Mouse (Mus musculus) lung, embryonic 16.5 days (tissue): Measurements from ENCODE around the gene Ywhag. TPM values are rescaled to one million over a fixed set of nuclear protein-coding genes. Genes with fewer than 3 reads are reported as not detected.
A peak's percentile ranks its signal among the peaks of the same experiment; 100 is the strongest.

Source experiments
- ATAC-seq: fragments of 200-750 bp; cut with Nextera tagmentation; 2 replicates; pipeline ENCODE4 v1.8.0; 2017; ENCODE audit warnings: low read depth, mild to moderate bottlenecking, moderate library complexity
- H3K27ac ChIP-seq: fragments of 300-500 bp; sonication (generic); 2 replicates; pipeline ENCODE4 v1.5.1; 2014; ENCODE audit warnings: mild to moderate bottlenecking, control low read depth, low read length
- H3K27me3 ChIP-seq: fragments of 300-500 bp; sonication (generic); 2 replicates; pipeline ENCODE4 v1.6.1; 2014; ENCODE audit warnings: low read depth, low read length, mixed read lengths; ENCODE audit not compliant: control insufficient read depth, insufficient read depth
- H3K36me3 ChIP-seq: fragments of 300-500 bp; sonication (generic); 2 replicates; pipeline ENCODE4 v1.6.1; 2014; ENCODE audit warnings: low read length; ENCODE audit not compliant: control insufficient read depth, insufficient read depth
- H3K4me1 ChIP-seq: fragments of 300-500 bp; sonication (generic); replicated peaks from 2 replicates; pipeline ENCODE4 v1.6.1; 2014; ENCODE audit warnings: low read length, mixed read lengths; ENCODE audit not compliant: control insufficient read depth, insufficient read depth
- H3K4me2 ChIP-seq: fragments of 300-500 bp; sonication (generic); 2 replicates; pipeline ENCODE4 v1.6.1; 2014; ENCODE audit warnings: low read depth, low read length, control low read depth
- H3K4me3 ChIP-seq: fragments of 300-500 bp; sonication (generic); 2 replicates; pipeline ENCODE4 v1.5.1; 2014; ENCODE audit warnings: mild to moderate bottlenecking, low read length, control low read depth
- H3K9ac ChIP-seq: fragments of 300-500 bp; sonication (generic); 2 replicates; pipeline ENCODE4 v1.6.1; 2014; ENCODE audit warnings: low read length, control low read depth
- H3K9me3 ChIP-seq: fragments of 300-500 bp; sonication (generic); 2 replicates; pipeline ENCODE4 v1.6.1; 2016; ENCODE audit warnings: low read length; ENCODE audit not compliant: control insufficient read depth
- WGBS: fragments of 180-500 bp; shearing (Covaris S2); extraction: QIAGEN DNeasy Blood & Tissue Kit; methylation state at CpG from one replicate; pipeline ENCODE4 v1.1.7; 2014; 5-methylcytosine and 5-hydroxymethylcytosine counted together
- polyA plus RNA-seq: library from polyadenylated mRNA; unstranded; fragments of >200 nt; fragmentation: Nextera tagmentation; extraction: Ambion mirVana; gene quantifications from 2 replicates; pipeline ENCODE4 v1.2.1, GENCODE M21; 2015

The Ywhag gene
- polyA plus RNA-seq, 1 experiment from 2014 or later: 155 TPM

DNA sequence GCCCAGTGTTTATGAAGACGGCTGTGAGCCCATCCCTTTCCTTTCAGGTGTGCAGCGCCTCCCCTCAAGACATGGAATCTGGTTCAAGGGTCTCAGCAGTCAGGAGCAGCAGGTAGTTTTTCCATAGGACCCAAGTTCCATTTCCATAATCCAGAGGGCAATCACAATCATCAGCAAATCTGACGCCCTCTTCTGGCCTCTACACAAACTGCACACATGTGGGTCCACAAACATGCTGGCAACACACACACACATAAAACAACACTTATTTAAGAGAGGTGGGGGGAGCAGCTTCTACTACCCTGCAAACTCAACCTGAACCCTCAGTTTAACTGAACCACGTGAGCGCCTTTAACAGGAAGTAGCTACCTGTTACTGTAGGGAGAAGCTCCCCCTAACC is 15.8 kb downstream of the Ywhag start:
- peaks cover 29% of the 10 kb centered on the region for H3K36me3 ChIP-seq
- H3K9ac ChIP-seq: no peak overlapping the region
- H3K4me3 ChIP-seq: no peak overlapping the region

DNA sequence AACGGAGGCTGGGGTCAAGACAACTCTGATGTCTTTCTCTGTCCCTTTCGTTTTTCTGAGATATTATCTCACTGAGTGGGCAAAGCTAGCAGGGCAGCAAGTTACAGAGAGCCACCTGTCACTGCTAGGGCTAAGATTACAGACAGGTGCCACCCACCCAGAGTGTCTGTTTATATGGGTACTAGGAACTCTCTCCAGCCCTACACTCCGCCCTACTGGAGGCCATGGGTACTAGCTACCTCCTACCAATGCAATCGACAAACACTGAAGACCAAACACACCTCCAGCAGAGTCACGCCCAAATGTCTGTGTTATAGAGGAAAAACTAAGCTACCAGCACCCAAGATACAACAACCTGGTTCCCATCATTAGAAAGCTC is 16.4 kb downstream of the Ywhag start:
- H3K9ac ChIP-seq: no peak overlapping the region
- peaks cover 28% of the 10 kb centered on the region for H3K36me3 ChIP-seq
- H3K4me2 ChIP-seq: no peak overlapping the region
- no peaks in the 10 kb centered on the region for H3K9me3 ChIP-seq
- no peak overlapping the region for H3K4me3 ChIP-seq
- no peaks in the 10 kb centered on the region for H3K27me3 ChIP-seq
- ATAC-seq: no peak
- H3K27ac ChIP-seq: no peak overlapping the region
- 91% methylated on average over 5 of the region's 5 CpGs for WGBS
- H3K4me1 ChIP-seq: peaks cover 10% of the 10 kb centered on the region; the same call in 1 of the 2 replicates

More for the DNA sequence above, 15.8 kb downstream of the Ywhag start:
- H3K4me2 ChIP-seq: no peak overlapping the region
- no peak for ATAC-seq
- H3K27me3 ChIP-seq: no peaks in the 10 kb centered on the region
- no peaks in the 10 kb centered on the region for H3K9me3 ChIP-seq
- H3K27ac ChIP-seq: no peak overlapping the region
- WGBS: 94% methylated on average over 5 of the region's 5 CpGs
- H3K4me1 ChIP-seq: peaks cover 8% of the 10 kb centered on the region; the same call in 1 of the 2 replicates

DNA sequence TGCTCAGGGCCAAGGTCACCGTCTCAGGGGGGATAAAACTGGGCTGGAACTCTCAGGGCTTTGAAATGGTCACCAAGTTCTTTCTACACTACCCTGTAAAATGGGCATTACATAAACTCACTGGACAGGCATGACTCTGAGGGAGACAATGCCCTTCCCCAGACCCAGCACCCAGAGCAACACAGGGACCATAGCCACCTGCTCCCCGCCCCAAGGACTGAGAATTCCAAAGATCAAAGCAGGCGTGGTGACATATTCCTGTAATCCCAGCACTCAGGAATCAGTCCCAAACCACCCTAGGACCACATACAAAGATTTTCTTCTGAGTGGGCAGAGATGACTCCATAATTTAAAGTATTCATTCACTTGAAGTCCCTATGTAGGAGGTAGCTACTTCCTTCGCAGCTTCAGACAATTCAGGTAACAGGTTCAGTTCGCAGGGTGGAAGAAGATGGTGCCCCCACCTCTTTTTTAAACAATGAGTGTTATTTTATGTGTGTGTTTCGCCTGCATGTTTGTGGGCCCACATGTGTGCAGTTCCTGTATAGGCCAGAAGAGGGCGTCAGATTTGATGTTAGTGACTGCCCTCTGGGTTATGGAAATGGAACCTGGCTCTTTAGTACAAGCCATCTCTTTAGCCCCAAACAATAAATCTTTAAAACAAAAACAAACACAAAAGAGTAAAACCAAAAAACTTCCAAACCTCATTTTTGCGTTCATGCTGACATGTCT is 16.9 kb downstream of the Ywhag start:
- H3K4me2 ChIP-seq: no peak overlapping the region
- peaks cover 10% of the 10 kb centered on the region; the same call in 1 of the 2 replicates for H3K4me1 ChIP-seq
- no peak for ATAC-seq
- H3K36me3 ChIP-seq: peaks cover 28% of the 10 kb centered on the region
- no peak overlapping the region for H3K9ac ChIP-seq
- no peak overlapping the region for H3K27ac ChIP-seq
- no peak overlapping the region for H3K4me3 ChIP-seq
- no peaks in the 10 kb centered on the region for H3K9me3 ChIP-seq
- 89% methylated on average over 8 of the region's 8 CpGs for WGBS
- no peaks in the 10 kb centered on the region for H3K27me3 ChIP-seq

DNA sequence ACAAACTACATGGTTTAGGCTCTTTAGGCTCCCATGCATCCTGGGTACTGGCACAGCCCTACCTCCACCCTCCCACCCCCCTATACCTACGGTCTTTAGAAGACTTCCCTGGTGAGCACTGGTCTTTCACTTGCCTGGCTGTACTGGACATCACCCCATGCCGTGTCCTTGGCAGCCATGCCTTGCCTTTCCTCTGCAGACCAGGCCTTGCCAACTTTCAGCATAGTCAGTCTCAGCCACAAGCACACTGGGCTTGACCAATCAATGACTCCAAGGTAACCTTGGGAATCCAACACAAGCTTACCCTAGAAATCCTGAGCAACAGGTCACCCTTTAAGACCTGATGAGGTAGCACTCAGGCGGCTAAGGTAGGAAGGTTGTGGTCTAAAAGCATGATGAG is 17.8 kb downstream of the Ywhag start:
- no peak for ATAC-seq
- no peak overlapping the region for H3K4me3 ChIP-seq
- no peaks in the 10 kb centered on the region for H3K9me3 ChIP-seq
- H3K9ac ChIP-seq: no peak overlapping the region
- no peak overlapping the region for H3K27ac ChIP-seq
- H3K36me3 ChIP-seq: peaks cover 22% of the 10 kb centered on the region
- 75% methylated on average over 3 of the region's 3 CpGs for WGBS
- H3K27me3 ChIP-seq: no peaks in the 10 kb centered on the region
- peaks cover 10% of the 10 kb centered on the region; the same call in 1 of the 2 replicates for H3K4me1 ChIP-seq
- H3K4me2 ChIP-seq: no peak overlapping the region

DNA sequence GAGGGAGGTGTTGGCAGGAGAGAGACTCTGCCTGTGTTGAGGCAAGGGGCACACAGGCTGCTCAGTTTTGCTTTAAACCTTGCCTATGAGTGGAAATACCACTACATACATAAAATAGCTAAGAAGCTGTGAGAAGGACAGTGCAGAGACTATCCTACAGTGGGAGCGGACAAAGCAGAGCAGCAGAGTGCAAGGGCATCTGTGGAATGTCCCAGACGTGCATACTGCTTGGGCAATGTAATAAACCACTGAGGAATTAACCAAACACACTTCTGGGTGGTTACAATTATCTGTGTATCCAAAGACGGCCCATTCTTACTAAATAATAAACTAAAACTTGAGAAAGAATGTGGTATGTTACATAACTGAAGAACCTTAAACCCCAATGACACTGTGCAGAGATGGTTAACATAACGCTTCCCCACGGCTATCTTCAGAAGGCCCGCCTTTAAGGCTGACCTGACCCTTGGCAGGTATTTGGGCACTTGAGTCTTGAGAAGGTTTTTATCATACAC is 18.3 kb downstream of the Ywhag start:
- no peaks in the 10 kb centered on the region for H3K9me3 ChIP-seq
- H3K36me3 ChIP-seq: peaks cover 22% of the 10 kb centered on the region
- no peak overlapping the region for H3K9ac ChIP-seq
- WGBS: 60% methylated on average over 6 of the region's 6 CpGs
- no peaks in the 10 kb centered on the region for H3K27me3 ChIP-seq
- H3K27ac ChIP-seq: no peak overlapping the region
- ATAC-seq: no peak; the same call in 1 of the 2 replicates
- peaks cover 10% of the 10 kb centered on the region; the same call in 1 of the 2 replicates for H3K4me1 ChIP-seq
- no peak overlapping the region for H3K4me2 ChIP-seq
- H3K4me3 ChIP-seq: no peak overlapping the region

DNA sequence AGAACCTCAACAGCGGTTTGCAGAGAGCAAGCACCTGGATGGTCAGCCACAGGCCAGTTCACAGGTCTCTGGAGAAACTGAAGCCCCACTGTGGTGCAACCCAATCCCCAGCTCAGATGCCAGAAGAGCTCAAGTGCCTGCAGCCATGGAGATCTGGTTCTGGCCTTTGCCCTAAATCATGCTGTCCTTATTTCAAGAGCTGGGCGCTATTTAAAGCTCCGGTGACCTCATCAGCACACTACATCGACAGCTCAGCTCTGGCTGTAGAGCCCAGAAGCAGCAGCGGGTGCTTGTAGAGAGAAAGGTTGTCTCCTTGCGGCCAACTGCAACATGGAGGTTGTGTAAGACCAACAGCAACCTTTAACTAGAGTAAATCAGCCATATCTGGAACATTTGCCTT is 20.3 kb downstream of the Ywhag start:
- ATAC-seq: peak; percentile 18; the same call in 1 of the 2 replicates
- no peak overlapping the region for H3K4me3 ChIP-seq
- no peaks in the 10 kb centered on the region for H3K9me3 ChIP-seq
- H3K36me3 ChIP-seq: peaks cover 33% of the 10 kb centered on the region
- no peak overlapping the region; the same call in 1 of the 2 replicates for H3K9ac ChIP-seq
- no peak overlapping the region for H3K27ac ChIP-seq
- peaks cover 12% of the 10 kb centered on the region for H3K4me1 ChIP-seq
- no peak overlapping the region for H3K4me2 ChIP-seq
- WGBS: 64% methylated on average over 6 of the region's 6 CpGs
- no peaks in the 10 kb centered on the region for H3K27me3 ChIP-seq

DNA sequence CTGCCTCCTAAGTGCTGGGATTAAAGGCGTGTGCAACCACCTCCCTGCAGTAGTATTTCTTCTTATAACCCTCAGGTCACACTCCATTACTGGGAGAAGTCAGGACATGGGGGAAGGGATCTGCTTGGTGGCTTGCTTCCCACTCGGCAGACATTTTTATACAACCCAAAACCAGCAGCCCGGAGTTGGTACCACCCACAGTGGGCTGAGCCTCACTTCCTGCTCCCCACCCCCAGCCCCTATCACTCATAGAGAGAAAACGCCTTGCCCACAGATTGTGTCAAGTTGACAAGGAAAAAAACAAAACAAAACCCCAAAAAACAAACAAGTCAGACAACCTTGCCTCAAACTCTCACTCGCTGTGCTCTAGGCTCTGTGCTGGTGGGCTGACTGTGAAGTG is 21.2 kb downstream of the Ywhag start:
- peaks cover 14% of the 10 kb centered on the region for H3K4me1 ChIP-seq
- WGBS: 61% methylated on average over 5 of the region's 5 CpGs
- H3K27ac ChIP-seq: no peak overlapping the region
- H3K9me3 ChIP-seq: no peaks in the 10 kb centered on the region
- ATAC-seq: peak; percentile 34; the same call in 1 of the 2 replicates
- no peak overlapping the region for H3K4me2 ChIP-seq
- peaks cover 29% of the 10 kb centered on the region for H3K36me3 ChIP-seq
- no peak overlapping the region for H3K9ac ChIP-seq
- H3K4me3 ChIP-seq: no peak overlapping the region
- no peaks in the 10 kb centered on the region for H3K27me3 ChIP-seq

DNA sequence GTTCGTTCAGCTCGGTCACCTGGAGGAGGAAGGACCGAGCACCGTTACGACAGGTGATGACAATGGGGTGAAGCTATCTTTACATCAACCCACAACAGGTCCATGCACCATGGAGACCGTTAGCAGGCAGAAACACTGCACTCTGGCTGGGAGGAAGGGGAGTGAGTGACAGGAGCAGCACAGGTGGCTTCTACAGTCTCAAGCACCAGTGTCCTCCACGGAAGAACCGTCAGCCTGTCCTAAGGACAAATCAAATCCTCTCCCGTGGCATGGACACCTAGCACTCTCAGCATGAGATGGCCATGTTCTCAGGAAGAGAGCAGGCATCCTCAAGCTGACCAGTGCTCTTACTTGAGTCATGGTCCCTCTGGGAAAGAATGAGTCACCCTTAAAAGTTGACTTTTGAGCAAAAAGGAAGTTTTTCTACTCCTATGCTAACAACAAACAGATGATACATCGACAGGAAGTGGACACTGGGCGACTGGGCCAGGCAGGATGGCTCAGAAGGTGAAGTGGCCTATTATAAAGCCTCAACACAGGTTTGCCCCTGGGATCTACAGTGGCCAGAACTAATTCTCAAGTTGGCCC is 22.7 kb downstream of the Ywhag start:
- no peak overlapping the region for H3K9ac ChIP-seq
- H3K27me3 ChIP-seq: no peaks in the 10 kb centered on the region
- no peak for ATAC-seq
- no peaks in the 10 kb centered on the region for H3K9me3 ChIP-seq
- peaks cover 23% of the 10 kb centered on the region for H3K36me3 ChIP-seq
- H3K4me1 ChIP-seq: peaks cover 22% of the 10 kb centered on the region
- H3K4me2 ChIP-seq: no peak overlapping the region
- H3K27ac ChIP-seq: no peak overlapping the region
- WGBS: 83% methylated on average over 11 of the region's 11 CpGs
- H3K4me3 ChIP-seq: no peak overlapping the region

DNA sequence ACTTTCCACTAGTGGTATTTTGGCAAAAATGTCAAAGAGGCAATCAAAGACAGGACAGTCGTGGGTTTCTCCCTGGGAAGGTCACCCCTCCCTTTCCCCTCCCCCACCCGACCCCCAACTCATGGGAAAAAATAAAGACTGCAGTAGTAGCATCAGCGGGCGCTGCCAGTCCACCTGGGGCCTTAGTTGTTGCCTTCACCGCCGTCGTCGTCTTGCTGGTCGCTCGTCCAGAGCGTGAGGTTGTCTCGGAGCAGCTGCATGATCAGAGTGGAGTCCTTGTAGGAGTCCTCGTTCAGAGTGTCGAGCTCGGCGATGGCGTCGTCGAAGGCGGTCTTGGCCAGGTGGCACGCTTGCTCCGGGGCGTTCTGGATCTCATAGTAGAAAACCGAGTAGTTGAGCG is 23.6 kb downstream of the Ywhag start:
- Histone ChIP-seq H3K9me3 (no peaks in the 10 kb centered on the region), H3K27ac (no peak overlapping the region), H3K27me3 (no peaks in the 10 kb centered on the region), H3K4me2 (no peak overlapping the region), H3K4me3 (no peak overlapping the region), H3K9ac (no peak overlapping the region), H3K36me3 (peaks cover 26% of the 10 kb centered on the region), H3K4me1 (peaks cover 29% of the 10 kb centered on the region)
- no peak for ATAC-seq
- WGBS: 86% methylated on average over 25 of the region's 25 CpGs
